Mouse (Mus musculus) heart, adult 2 months (tissue): ENCODE results near the gene Brd7.

Experiments used
- CTCF ChIP-seq: fragments of 200-600 bp; IDR thresholded peaks from 2 replicates; pipeline ENCODE4 v1.8.1; 2022; ENCODE audit warnings: antibody characterized with exemption, mild to moderate bottlenecking, moderate library complexity
- EP300 ChIP-seq: fragments of 200-500 bp; IDR thresholded peaks from 2 replicates; pipeline ENCODE4 v1.6.1; 2011; ENCODE audit warnings: low read depth, low read length, control low read depth; ENCODE audit not compliant: insufficient read depth
- POLR2A ChIP-seq: fragments of 200-500 bp; IDR thresholded peaks from 2 replicates; pipeline ENCODE4 v1.6.1; 2011; ENCODE audit warnings: mild to moderate bottlenecking, low read depth, low read length, control low read depth; ENCODE audit not compliant: insufficient read depth

DNA sequence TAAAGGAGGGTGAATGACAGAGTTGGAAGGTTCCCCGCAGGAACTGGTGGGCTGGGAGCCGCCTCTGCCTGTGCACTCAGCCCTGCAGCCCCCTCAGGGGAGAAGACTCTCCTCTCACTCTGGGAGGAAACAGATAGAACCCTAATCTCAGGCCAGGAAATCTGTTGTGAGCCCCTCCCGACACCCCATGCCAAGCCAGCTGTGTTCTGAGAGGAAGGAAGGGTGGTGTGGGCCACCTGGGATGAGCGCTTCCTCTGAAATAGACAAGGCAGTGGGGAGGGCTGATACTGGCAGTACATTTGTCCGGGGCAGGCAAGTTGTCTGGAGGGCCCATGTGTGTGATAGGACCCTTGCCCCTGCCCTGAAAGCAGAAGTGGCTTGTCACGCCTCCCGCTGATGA is 18.5 kb upstream of the Brd7 start:
- no peak for TF ChIP-seq POLR2A
- no peak for TF ChIP-seq CTCF
- no peak for TF ChIP-seq EP300
